Mouse (Mus musculus) ZHBTc4 (cell line): Measurements from ENCODE around the gene Vav3.
"Not testable (repeated sequence)": the region's sequence is repeated elsewhere in the genome, so short reads cannot be mapped to it uniquely, and the experiment has no call there.

Experiments
- DNase-seq: peaks from one replicate; pipeline ENCODE4 v3.0.0-alpha.2; 2011; ENCODE audit warnings: low read depth, low spot score

Vav3 gene

GRCm38 (mm10) chr3:109440001-109440400 is 99.5 kb downstream of the Vav3 start:
- no peak for DNase-seq

DNA sequence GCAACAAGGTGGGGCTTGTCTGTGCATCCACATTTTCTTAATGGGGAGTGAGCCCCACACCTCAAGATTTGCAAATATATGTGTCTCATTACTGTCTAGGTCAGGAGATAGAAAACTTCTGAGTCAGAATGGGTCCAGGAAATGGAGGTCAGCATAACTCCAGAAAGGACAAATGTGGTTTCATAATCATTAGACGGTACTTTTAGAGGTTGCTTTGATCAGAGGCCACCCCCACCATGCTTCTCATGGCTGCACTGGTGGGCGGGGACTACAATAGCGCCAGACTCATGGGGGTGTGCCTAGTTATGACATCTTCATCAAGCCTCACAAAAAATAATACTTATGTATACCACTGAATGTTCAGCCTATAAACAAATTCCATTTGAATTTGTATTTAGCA is 103.6 kb downstream of the Vav3 start:
- DNase-seq = no peak

GRCm38 (mm10) chr3:109446903-109447302 is 106.5 kb downstream of the Vav3 start:
- no peak for DNase-seq

DNA sequence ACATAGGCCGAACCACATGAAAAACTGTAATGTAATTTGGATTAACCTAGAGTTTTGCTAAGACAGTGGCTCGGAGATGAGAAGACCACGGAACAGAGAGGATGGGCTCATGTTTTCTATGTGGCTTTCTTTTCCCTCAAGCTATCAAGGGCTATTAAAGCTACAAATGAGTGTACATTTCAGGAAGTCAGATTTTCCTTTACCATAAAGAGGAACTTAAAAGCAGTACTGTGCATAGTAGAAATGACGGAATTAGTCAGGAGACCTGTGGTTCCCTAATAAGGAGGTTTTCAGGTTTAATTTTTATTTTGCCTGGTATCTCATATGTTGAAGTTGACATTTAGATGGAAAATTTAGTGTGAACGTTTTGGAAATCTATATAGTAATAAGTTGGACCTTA is 107.8 kb downstream of the Vav3 start:
- not testable (repeated sequence) for DNase-seq

- no peak for DNase-seq
Measured at GRCm38 (mm10) chr3:109451966-109452365, 111.5 kb downstream of the Vav3 start.

- DNase-seq = no peak
Measured at GRCm38 (mm10) chr3:109454633-109455032, 114.2 kb downstream of the Vav3 start.

GRCm38 (mm10) chr3:109456340-109456739 is 115.9 kb downstream of the Vav3 start:
- no peak for DNase-seq

DNA sequence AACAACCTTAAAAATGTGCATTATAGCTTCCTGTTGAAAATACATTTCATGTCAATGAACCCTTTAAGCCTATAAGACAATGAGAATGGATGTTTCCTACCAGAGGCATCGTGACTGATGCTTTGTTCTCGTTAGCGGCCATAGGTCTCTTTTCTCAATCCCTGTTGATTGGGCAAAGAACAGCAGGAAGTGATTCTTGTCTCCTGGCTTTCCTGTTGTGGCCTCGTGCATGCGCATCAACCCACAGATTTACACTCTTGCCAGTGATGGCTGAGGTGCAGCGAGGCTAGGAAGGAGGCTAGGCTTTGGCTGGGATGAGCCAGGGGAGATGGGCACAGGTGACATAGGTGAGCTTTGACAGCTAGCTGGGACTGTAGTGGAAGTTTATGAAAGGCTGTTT is 123.2 kb downstream of the Vav3 start:
- DNase-seq = no peak

- DNase-seq = no peak
Measured at GRCm38 (mm10) chr3:109464600-109464999, 124.1 kb downstream of the Vav3 start.

GRCm38 (mm10) chr3:109466541-109466940 is 126.1 kb downstream of the Vav3 start:
- DNase-seq = peak; percentile 13

- peak; percentile 7 for DNase-seq
Measured at GRCm38 (mm10) chr3:109467288-109467687, 126.8 kb downstream of the Vav3 start.

GRCm38 (mm10) chr3:109469465-109469864 is 129.0 kb downstream of the Vav3 start:
- DNase-seq = no peak

GRCm38 (mm10) chr3:109470651-109471255 is 130.3 kb downstream of the Vav3 start:
- no peak for DNase-seq

- DNase-seq = no peak
Measured at GRCm38 (mm10) chr3:109476521-109476920, 136.1 kb downstream of the Vav3 start.

GRCm38 (mm10) chr3:109478297-109478696 is 137.8 kb downstream of the Vav3 start:
- no peak for DNase-seq

GRCm38 (mm10) chr3:109480625-109481024 is 140.2 kb downstream of the Vav3 start:
- DNase-seq = no peak

- DNase-seq = no peak
Measured at GRCm38 (mm10) chr3:109486786-109487185, 146.3 kb downstream of the Vav3 start.

DNA sequence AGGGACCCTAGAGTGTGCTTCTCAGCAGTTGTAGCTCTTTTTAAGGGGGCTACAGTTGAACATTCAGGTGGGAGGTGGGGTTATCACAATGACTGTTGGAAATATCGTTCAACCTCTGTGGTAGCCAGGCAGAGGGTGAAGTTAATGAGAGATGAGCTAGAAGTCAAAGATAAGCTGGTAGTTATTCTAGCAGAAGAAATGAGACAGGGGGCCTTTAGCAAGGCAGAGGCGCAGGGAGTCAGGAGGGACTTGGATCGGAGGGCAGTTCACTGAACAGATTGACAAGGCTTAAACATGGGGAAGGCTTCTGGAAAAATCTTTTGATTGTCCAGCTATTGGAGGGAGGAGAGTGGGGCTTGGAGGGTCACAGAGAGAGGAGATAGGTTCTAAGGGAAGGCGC is 147.4 kb downstream of the Vav3 start:
- DNase-seq = no peak

GRCm38 (mm10) chr3:109488750-109489171 is 148.3 kb downstream of the Vav3 start:
- no peak for DNase-seq

- no peak for DNase-seq
Measured at GRCm38 (mm10) chr3:109490561-109491296, 150.3 kb downstream of the Vav3 start.

- DNase-seq = peak; percentile 70
Measured at GRCm38 (mm10) chr3:109491568-109491967, 151.1 kb downstream of the Vav3 start.

- no peak for DNase-seq
Measured at GRCm38 (mm10) chr3:109496461-109496860, 156.0 kb downstream of the Vav3 start.

- no peak for DNase-seq
Measured at GRCm38 (mm10) chr3:109497074-109497473, 156.6 kb downstream of the Vav3 start.
